Mouse (Mus musculus): ENCODE measurements around the gene Cyp4f17. TPM values are rescaled to one million over a fixed set of nuclear protein-coding genes. Genes with fewer than 3 reads are reported as not detected.
"Not testable (repeated sequence)": the region's sequence is repeated elsewhere in the genome, so short reads cannot be mapped to it uniquely, and the experiment has no call there.

Cyp4f17 gene
- polyA plus RNA-seq, 1 experiment from 2014 or later, result 4.6 TPM

GRCm38 (mm10) chr17:32483200-32483599 lies 22.6 kb upstream of the Cyp4f17 start:
- Histone ChIP-seq H3K9me3 (ENCODE audit: control insufficient read depth, low read length) (no peaks in the 10 kb centered on the region), H3K4me3 (ENCODE audit: low read length) (peak overlapping the region; percentile 14; the same call in 1 of the 2 replicates), H3K4me1 (ENCODE audit: control insufficient read depth, insufficient read depth, low read length) (no peaks in the 10 kb centered on the region), H3K9ac (ENCODE audit: low read depth, low read length) (0 out of 2 replicates have a peak overlapping the region, but pooled peaks have one; percentile 15), H3K36me3 (ENCODE audit: control insufficient read depth, insufficient read depth, low read length) (no peaks in the 10 kb centered on the region), H3K27ac (ENCODE audit: low read length) (no peak overlapping the region), H3K27me3 (replicated peaks; ENCODE audit: control insufficient read depth, insufficient read depth, low read length) (peaks cover 3% of the 10 kb centered on the region; the same call in 1 of the 2 replicates), H3K4me2 (ENCODE audit: low read depth, low read length) (peak overlapping the region; percentile 37)
- peak; percentile 93 for ATAC-seq
- WGBS, result 13% methylated on average over 18 of the region's 18 CpGs

GRCm38 (mm10) chr17:32492349-32492980 lies 13.4 kb upstream of the Cyp4f17 start:
- Histone ChIP-seq H3K36me3 (ENCODE audit: control insufficient read depth, insufficient read depth, low read length) (no peaks in the 10 kb centered on the region), H3K4me3 (ENCODE audit: low read length) (peak overlapping the region; percentile 43), H3K9ac (ENCODE audit: low read depth, low read length) (peak overlapping the region; percentile 62), H3K4me1 (ENCODE audit: control insufficient read depth, insufficient read depth, low read length) (no peaks in the 10 kb centered on the region), H3K4me2 (ENCODE audit: low read depth, low read length) (peak overlapping the region; percentile 66), H3K27ac (ENCODE audit: low read length) (no peak overlapping the region), H3K27me3 (replicated peaks; ENCODE audit: control insufficient read depth, insufficient read depth, low read length) (0 out of 2 replicates have a peak, but pooled peaks cover 3% of the 10 kb centered on the region), H3K9me3 (ENCODE audit: control insufficient read depth, low read length) (no peaks in the 10 kb centered on the region; the same call in 1 of the 2 replicates)
- ATAC-seq, result peak; percentile 92
- WGBS, result 12% methylated on average over 30 of the region's 30 CpGs

GRCm38 (mm10) chr17:32494601-32495000 lies 11.2 kb upstream of the Cyp4f17 start:
- WGBS, result 62% methylated on average over 1 of the region's 1 CpGs
- H3K9ac ChIP-seq (ENCODE audit: low read depth, low read length), result no peak overlapping the region
- H3K4me2 ChIP-seq (ENCODE audit: low read depth, low read length), result no peak overlapping the region
- no peak overlapping the region for H3K27ac ChIP-seq (ENCODE audit: low read length)
- H3K36me3 ChIP-seq (ENCODE audit: control insufficient read depth, insufficient read depth, low read length), result no peaks in the 10 kb centered on the region
- H3K4me3 ChIP-seq (ENCODE audit: low read length), result no peak overlapping the region
- peak; percentile 30; the same call in 1 of the 2 replicates for ATAC-seq
- no peaks in the 10 kb centered on the region for H3K4me1 ChIP-seq (ENCODE audit: control insufficient read depth, insufficient read depth, low read length)
- H3K27me3 ChIP-seq (replicated peaks; ENCODE audit: control insufficient read depth, insufficient read depth, low read length), result 0 out of 2 replicates have a peak, but pooled peaks cover 3% of the 10 kb centered on the region
- no peaks in the 10 kb centered on the region; the same call in 1 of the 2 replicates for H3K9me3 ChIP-seq (ENCODE audit: control insufficient read depth, low read length)

GRCm38 (mm10) chr17:32500511-32500910 lies 5.3 kb upstream of the Cyp4f17 start:
- not testable (repeated sequence) for H3K36me3 ChIP-seq (ENCODE audit: control insufficient read depth, insufficient read depth, low read length); H3K4me3 ChIP-seq (ENCODE audit: low read length); H3K27me3 ChIP-seq (replicated peaks; ENCODE audit: control insufficient read depth, insufficient read depth, low read length); H3K27ac ChIP-seq (ENCODE audit: low read length); H3K9me3 ChIP-seq (ENCODE audit: control insufficient read depth, low read length); ATAC-seq; H3K4me1 ChIP-seq (ENCODE audit: control insufficient read depth, insufficient read depth, low read length); H3K4me2 ChIP-seq (ENCODE audit: low read depth, low read length); H3K9ac ChIP-seq (ENCODE audit: low read depth, low read length)
- WGBS, result 87% methylated on average over 4 of the region's 4 CpGs

GRCm38 (mm10) chr17:32501051-32501450 lies 4.8 kb upstream of the Cyp4f17 start:
- Histone ChIP-seq H3K4me1 (ENCODE audit: control insufficient read depth, insufficient read depth, low read length) (peaks cover 3% of the 10 kb centered on the region; the same call in 1 of the 2 replicates), H3K9ac (ENCODE audit: low read depth, low read length) (no peak overlapping the region), H3K4me3 (ENCODE audit: low read length) (no peak overlapping the region), H3K9me3 (ENCODE audit: control insufficient read depth, low read length) (no peaks in the 10 kb centered on the region), H3K36me3 (ENCODE audit: control insufficient read depth, insufficient read depth, low read length) (no peaks in the 10 kb centered on the region), H3K27ac (ENCODE audit: low read length) (no peak overlapping the region), H3K27me3 (replicated peaks; ENCODE audit: control insufficient read depth, insufficient read depth, low read length) (no peaks in the 10 kb centered on the region), H3K4me2 (ENCODE audit: low read depth, low read length) (no peak overlapping the region)
- no peak for ATAC-seq
- 65% methylated on average over 3 of the region's 3 CpGs for WGBS

- no peak for ATAC-seq
- Histone ChIP-seq H3K36me3 (ENCODE audit: control insufficient read depth, insufficient read depth, low read length) (no peaks in the 10 kb centered on the region), H3K27ac (ENCODE audit: low read length) (no peak overlapping the region), H3K9me3 (ENCODE audit: control insufficient read depth, low read length) (no peaks in the 10 kb centered on the region), H3K4me3 (ENCODE audit: low read length) (no peak overlapping the region), H3K27me3 (replicated peaks; ENCODE audit: control insufficient read depth, insufficient read depth, low read length) (no peaks in the 10 kb centered on the region), H3K4me2 (ENCODE audit: low read depth, low read length) (no peak overlapping the region), H3K4me1 (ENCODE audit: control insufficient read depth, insufficient read depth, low read length) (peaks cover 8% of the 10 kb centered on the region; the same call in 1 of the 2 replicates), H3K9ac (ENCODE audit: low read depth, low read length) (no peak overlapping the region)
- WGBS, result 69% methylated on average over 2 of the region's 2 CpGs
Observed at GRCm38 (mm10) chr17:32503111-32503510, 2.7 kb upstream of the Cyp4f17 start.

GRCm38 (mm10) chr17:32506729-32507245 lies 937 bp downstream of the Cyp4f17 start:
- H3K27me3 ChIP-seq (replicated peaks; ENCODE audit: control insufficient read depth, insufficient read depth, low read length), result no peaks in the 10 kb centered on the region
- peak overlapping the region; percentile 4; the same call in 1 of the 2 replicates for H3K27ac ChIP-seq (ENCODE audit: low read length)
- WGBS, result 35% methylated on average over 9 of the region's 9 CpGs
- peak overlapping the region; percentile 58 for H3K4me3 ChIP-seq (ENCODE audit: low read length)
- H3K4me2 ChIP-seq (ENCODE audit: low read depth, low read length), result peak overlapping the region; percentile 87
- H3K9me3 ChIP-seq (ENCODE audit: control insufficient read depth, low read length), result no peaks in the 10 kb centered on the region
- peak overlapping the region; percentile 67 for H3K9ac ChIP-seq (ENCODE audit: low read depth, low read length)
- no peaks in the 10 kb centered on the region for H3K36me3 ChIP-seq (ENCODE audit: control insufficient read depth, insufficient read depth, low read length)
- peak; percentile 59 for ATAC-seq
- H3K4me1 ChIP-seq (ENCODE audit: control insufficient read depth, insufficient read depth, low read length), result peaks cover 8% of the 10 kb centered on the region; the same call in 1 of the 2 replicates

GRCm38 (mm10) chr17:32516126-32516525 lies 10.3 kb downstream of the Cyp4f17 start:
- H3K9me3 ChIP-seq (ENCODE audit: control insufficient read depth, low read length), result no peaks in the 10 kb centered on the region
- H3K36me3 ChIP-seq (ENCODE audit: control insufficient read depth, insufficient read depth, low read length), result no peaks in the 10 kb centered on the region
- no peak overlapping the region for H3K4me2 ChIP-seq (ENCODE audit: low read depth, low read length)
- H3K4me1 ChIP-seq (ENCODE audit: control insufficient read depth, insufficient read depth, low read length), result no peaks in the 10 kb centered on the region
- H3K4me3 ChIP-seq (ENCODE audit: low read length), result no peak overlapping the region
- no peak overlapping the region for H3K27ac ChIP-seq (ENCODE audit: low read length)
- ATAC-seq, result no peak
- H3K27me3 ChIP-seq (replicated peaks; ENCODE audit: control insufficient read depth, insufficient read depth, low read length), result no peaks in the 10 kb centered on the region
- no peak overlapping the region for H3K9ac ChIP-seq (ENCODE audit: low read depth, low read length)
- 86% methylated on average over 5 of the region's 5 CpGs for WGBS

- Histone ChIP-seq H3K4me2 (ENCODE audit: low read depth, low read length) (no peak overlapping the region), H3K9ac (ENCODE audit: low read depth, low read length) (no peak overlapping the region), H3K27ac (ENCODE audit: low read length) (no peak overlapping the region), H3K4me3 (ENCODE audit: low read length) (no peak overlapping the region), H3K27me3 (replicated peaks; ENCODE audit: control insufficient read depth, insufficient read depth, low read length) (no peaks in the 10 kb centered on the region), H3K9me3 (ENCODE audit: control insufficient read depth, low read length) (no peaks in the 10 kb centered on the region), H3K4me1 (ENCODE audit: control insufficient read depth, insufficient read depth, low read length) (no peaks in the 10 kb centered on the region), H3K36me3 (ENCODE audit: control insufficient read depth, insufficient read depth, low read length) (no peaks in the 10 kb centered on the region)
- no peak for ATAC-seq
- 83% methylated on average over 5 of the region's 5 CpGs for WGBS
Observed at GRCm38 (mm10) chr17:32521981-32522380, 16.1 kb downstream of the Cyp4f17 start.

Data from intestine, embryonic 16.5 days (tissue).